Mouse (Mus musculus) mouse embryonic stem cell (cell line): ENCODE data around the gene Pard3b.

Source experiments
- in situ Hi-C, 2 experiments: fragments of 300-500 bp; cut with MboI; formaldehyde crosslinking; loops; 1 replicate in 1 of 2; 3 replicates in 1 of 2; pipeline ENCODE4 v1.14.3; 2019 to 2020; ENCODE audit warnings: low sequenced_read_pairs in 2 of 2, low pct_unique_long_range_greater_than_20kb in 1 of 2, mixed read lengths in 1 of 2; ENCODE audit not compliant: unreplicated experiment in 1 of 2

Gene Pard3b

GRCm38 (mm10) chr1:62175013-62175640, 536.5 kb downstream of the Pard3b start:
- in situ Hi-C loops = no loop called here

GRCm38 (mm10) chr1:62181638-62182037, 543.0 kb downstream of the Pard3b start:
- in situ Hi-C loops = no loop called here

- in situ Hi-C loops = no loop called here
These were observed 544.0 kb downstream of the Pard3b start for GRCm38 (mm10) chr1:62182634-62183033.

- in situ Hi-C loops = no loop called here
These were observed 552.2 kb downstream of the Pard3b start for GRCm38 (mm10) chr1:62190786-62191185.

GRCm38 (mm10) chr1:62197515-62197914, 558.9 kb downstream of the Pard3b start:
- in situ Hi-C loops = no loop called here

GRCm38 (mm10) chr1:62200919-62201318, 562.3 kb downstream of the Pard3b start:
- in situ Hi-C loops = no loop called here

- in situ Hi-C loops = no loop called here
These were observed 563.1 kb downstream of the Pard3b start for GRCm38 (mm10) chr1:62201686-62202257.

GRCm38 (mm10) chr1:62213285-62213684, 574.7 kb downstream of the Pard3b start:
- in situ Hi-C loops = no loop called here

- in situ Hi-C loops = no loop called here
These were observed 577.2 kb downstream of the Pard3b start for GRCm38 (mm10) chr1:62215842-62216241.

GRCm38 (mm10) chr1:62216568-62216967, 577.9 kb downstream of the Pard3b start:
- in situ Hi-C loops = no loop called here

- in situ Hi-C loops = no loop called here
These were observed 590.5 kb downstream of the Pard3b start for GRCm38 (mm10) chr1:62229129-62229528.

GRCm38 (mm10) chr1:62234039-62234438, 595.4 kb downstream of the Pard3b start:
- in situ Hi-C loops = no loop called here

- in situ Hi-C loops = no loop called here
These were observed 596.5 kb downstream of the Pard3b start for GRCm38 (mm10) chr1:62235121-62235520.

- in situ Hi-C loops = no loop called here
These were observed 605.8 kb downstream of the Pard3b start for GRCm38 (mm10) chr1:62244191-62244984.

- in situ Hi-C loops = no loop called here
These were observed 613.8 kb downstream of the Pard3b start for GRCm38 (mm10) chr1:62252432-62252831.

GRCm38 (mm10) chr1:62254316-62254715, 615.7 kb downstream of the Pard3b start:
- in situ Hi-C loops = no loop called here

GRCm38 (mm10) chr1:62254888-62255287, 616.3 kb downstream of the Pard3b start:
- in situ Hi-C loops = no loop called here

- in situ Hi-C loops = no loop called here
These were observed 637.8 kb downstream of the Pard3b start for GRCm38 (mm10) chr1:62276466-62276865.

GRCm38 (mm10) chr1:62278586-62278985, 640.0 kb downstream of the Pard3b start:
- in situ Hi-C loops = no loop called here

GRCm38 (mm10) chr1:62280586-62280985, 642.0 kb downstream of the Pard3b start:
- in situ Hi-C loops = no loop called here
